Mouse (Mus musculus) adrenal gland, adult 8-10 months (tissue): Measurements from ENCODE around the gene Paqr4. TPM values are rescaled to one million over a fixed set of nuclear protein-coding genes. Genes with fewer than 3 reads are reported as not detected.
A peak's percentile ranks its signal among the peaks of the same experiment; 100 is the strongest.

ENCODE experiments used
- DNase-seq: peaks from one replicate; pipeline ENCODE4 v3.0.0; 2022
- total RNA-seq, 4 experiments: library from RNA; stranded (reverse); gene quantifications; 2 replicates each; pipeline ENCODE4 v1.2.4; 2022

Gene Paqr4
- total RNA-seq, 4 experiments from 2014 or later = 7.7 to 17.9 (median 12.0) TPM

DNA sequence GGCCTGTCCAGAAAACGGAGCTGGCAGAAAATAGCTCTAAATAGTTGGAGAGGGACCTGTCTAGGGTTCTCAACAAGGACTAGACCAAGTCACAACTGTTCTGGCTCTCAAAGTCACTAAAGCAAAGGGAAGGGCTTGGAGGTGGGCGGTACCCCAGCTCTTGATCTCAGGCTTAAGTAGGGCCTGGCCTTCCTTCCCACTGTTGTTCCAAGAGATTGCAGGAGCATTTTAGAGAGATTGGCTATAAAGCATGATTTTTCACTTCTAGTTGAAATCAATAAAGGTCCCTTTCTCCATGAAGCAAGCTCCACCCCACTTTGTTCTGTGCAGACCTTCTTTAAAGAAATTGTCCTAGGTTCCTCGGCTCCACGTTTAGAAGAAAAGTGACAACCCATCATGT, 15.2 kb downstream of the Paqr4 start:
- no peak for DNase-seq

DNA sequence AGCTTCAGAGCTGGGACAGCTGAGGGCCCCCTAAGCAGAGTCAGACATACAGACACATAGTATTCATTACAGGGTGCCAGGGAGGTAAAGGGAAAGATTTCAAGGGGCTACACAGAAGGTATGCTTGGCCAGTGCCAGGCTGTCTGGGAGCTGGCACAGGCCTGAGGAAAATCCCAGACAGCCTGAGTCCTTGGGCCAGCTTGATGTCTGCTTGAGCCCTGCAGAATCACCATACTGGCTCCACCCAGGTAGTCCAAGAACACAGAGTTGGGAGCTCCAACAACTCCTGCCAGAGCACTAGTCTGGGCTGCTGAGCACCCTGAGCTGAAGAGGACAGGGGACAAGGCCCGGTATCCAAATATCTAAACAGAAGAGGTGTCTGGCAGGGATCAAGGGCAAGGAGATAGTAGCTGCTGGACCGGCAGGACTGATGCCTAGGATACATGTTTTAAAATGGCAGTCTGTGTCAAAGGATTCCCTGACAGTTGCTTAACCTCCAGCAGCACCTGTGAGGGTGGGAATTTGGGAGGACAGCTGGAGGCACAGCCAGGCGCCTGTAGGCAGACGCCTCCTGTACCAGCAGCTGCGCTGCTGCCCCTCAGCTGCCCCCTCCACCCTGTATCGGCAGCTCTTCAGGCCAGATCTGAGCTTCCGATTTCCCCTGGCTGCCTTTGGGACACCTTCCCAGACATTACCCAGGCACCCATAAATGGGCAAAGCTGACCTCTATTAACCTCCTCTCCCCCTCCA, 18.1 kb downstream of the Paqr4 start, which contains the start of gene 1520401A03Rik:
Gene 1520401A03Rik (minus strand): TSS at position 408 of the 750 bp plus-strand sequence.
- DNase-seq = no peak

DNA sequence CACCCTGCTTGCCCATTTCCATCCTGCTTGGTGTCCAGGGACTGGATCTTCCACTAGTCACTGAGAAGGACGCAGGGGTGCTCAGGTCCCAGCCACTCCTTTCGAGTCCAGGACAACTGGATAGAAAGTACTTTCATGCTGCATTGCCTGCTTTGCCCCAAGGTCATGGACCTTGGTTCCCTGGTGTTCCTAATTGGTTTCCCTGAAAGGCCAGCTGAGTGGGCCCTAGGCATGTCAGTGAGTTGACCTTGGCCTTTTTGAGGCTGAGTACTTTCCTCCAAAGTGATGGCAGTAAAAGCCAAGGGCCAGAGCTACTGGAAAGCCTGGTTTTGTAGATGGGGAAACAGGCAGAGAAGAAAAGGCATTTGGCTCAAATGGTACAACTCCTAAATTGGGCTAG, 18.8 kb downstream of the Paqr4 start:
- DNase-seq = peak; percentile 55

DNA sequence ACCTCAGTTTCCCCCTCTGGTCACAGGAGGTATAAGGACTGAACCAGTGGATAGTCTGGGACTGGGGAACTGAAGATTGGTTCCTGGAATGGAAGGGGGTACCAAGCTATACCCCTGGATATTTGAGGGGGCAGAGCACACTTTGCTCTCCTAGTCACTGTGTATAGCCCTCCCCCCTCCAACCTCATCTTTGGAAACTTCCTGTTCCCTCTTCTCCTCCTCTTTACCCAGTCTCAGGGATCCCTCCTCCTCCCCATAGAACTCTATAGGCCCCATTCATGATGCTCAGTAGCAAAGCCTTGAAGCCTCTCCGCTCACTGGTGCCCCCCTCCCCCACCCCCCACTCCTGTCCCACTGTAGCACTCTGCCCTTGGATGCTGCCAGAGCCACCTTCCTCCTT, 21.2 kb downstream of the Paqr4 start:
- DNase-seq = no peak

DNA sequence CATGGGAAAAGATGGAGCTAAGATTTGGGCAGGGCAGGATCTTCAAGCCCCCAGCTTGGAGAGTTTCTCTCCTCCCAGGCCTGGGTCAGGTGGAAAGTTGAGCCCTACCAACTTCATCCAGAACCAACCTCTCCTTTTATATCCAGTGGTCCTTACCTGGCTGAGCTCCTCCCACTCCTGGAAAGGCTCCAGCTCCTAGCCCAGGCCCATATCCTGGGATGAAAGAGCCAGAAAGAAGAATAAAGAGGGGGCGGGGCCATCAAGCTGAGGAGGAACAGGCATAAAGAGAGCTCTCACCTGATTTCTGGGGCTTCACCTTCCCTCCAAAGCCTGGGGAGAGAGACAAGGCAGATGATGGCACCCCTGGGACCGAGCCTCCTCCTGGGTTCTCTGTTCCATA, 23.7 kb downstream of the Paqr4 start:
- DNase-seq = no peak

DNA sequence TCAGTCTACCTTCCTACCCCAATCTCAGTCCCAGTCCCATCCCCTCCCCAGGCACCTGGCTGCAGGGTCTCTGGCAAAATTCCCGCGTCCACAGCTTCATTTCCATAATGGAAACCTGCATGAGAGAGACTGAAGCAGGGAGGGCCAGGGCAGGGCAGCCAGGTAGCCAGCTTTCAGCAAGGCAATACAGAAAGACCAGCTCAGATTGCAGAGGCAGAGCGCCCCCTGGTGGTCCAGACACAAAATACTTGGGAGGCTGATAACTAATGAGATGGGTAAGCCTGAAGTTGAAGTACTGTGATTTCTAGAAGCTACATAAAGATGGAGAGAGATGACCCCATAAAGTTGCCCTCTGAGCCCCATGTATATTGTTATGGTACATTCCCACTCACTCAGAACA, 34.5 kb downstream of the Paqr4 start:
- DNase-seq = peak; percentile 40

DNA sequence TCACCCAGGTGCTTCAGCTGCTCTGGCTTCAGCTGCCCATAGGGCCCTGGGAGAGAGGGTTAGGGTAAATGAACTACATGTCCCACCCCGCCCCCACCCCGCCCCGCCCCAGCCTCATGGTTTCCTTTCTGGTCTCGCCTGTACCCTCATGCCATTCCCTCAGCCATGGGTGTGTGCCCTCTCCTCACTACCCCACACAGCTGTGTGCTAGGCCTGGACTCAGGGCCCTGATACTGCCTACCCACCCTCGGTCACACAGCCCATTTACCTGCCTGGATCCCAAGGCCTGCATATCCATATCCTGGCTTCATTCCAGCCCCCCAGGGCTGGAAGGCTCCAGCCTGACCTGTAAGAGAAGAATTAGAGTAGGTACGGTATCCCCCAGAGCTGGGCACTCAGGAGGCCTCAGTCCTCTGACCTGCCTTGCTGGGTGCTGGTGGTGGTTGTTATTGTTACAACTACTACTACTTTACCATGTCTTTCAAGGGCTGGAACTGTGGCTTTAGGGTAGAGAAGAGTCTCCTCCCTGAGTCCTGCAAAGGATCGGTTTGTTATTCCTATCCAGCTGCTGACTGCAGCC, 35.1 kb downstream of the Paqr4 start:
- no peak for DNase-seq

DNA sequence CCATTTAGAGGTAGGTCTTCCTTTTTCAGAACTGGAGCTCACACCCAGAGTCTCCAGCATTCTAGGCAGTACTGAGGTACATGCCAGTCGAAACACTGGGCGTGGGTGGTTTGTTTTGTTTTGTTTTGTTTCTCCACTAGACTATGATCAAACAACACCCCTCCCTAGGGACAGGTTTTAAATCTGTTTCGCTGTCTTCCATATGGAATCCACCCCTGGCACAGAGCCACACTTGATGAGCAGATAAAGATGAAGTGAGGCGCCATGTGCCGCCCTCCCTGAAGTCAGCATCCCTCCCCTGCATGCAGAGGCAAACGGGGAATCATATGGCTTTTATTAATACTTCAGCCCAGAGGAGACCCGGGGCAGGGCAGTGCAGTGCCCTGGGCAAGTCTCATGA, 35.9 kb downstream of the Paqr4 start:
- DNase-seq = no peak

DNA sequence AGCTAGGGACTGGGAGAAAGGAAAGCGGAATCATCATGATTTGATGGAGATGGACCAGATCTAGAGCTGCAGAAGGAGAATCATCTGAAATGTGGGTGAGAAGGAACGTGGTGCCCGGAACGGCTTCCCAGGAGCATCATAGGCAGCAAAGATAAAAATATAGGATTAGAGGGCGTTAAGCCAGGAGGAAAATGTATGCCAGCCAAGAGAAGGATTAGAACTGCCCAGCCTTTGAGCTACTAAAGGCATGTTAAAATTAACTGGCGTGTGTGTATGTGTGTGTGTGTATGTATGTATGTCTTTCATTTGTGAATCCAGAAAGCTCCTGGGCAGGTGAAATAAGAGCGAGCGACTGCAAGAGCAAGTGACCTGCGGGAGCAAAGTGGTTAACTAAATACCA, 37.4 kb downstream of the Paqr4 start:
- DNase-seq = no peak

DNA sequence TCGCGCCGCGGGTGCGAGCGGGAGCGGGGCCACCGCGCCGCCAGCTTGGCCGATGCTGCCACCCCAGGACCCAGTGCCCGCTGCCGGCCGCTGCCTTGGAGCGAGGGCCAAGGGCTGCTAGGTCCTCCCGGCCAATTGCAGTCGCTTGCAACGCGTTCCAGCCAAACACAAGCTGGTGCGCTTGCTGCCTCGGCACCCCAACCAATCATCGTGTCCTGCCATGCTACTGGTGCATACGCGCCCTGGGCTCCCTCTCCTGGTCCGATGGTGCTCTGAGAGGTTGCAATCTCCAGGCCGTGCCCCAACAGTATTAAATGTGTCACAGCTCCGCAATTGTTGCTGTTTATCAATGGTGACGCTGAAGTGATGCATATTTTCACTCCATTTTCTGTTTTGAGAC, 40.6 kb downstream of the Paqr4 start:
- peak; percentile 92 for DNase-seq

DNA sequence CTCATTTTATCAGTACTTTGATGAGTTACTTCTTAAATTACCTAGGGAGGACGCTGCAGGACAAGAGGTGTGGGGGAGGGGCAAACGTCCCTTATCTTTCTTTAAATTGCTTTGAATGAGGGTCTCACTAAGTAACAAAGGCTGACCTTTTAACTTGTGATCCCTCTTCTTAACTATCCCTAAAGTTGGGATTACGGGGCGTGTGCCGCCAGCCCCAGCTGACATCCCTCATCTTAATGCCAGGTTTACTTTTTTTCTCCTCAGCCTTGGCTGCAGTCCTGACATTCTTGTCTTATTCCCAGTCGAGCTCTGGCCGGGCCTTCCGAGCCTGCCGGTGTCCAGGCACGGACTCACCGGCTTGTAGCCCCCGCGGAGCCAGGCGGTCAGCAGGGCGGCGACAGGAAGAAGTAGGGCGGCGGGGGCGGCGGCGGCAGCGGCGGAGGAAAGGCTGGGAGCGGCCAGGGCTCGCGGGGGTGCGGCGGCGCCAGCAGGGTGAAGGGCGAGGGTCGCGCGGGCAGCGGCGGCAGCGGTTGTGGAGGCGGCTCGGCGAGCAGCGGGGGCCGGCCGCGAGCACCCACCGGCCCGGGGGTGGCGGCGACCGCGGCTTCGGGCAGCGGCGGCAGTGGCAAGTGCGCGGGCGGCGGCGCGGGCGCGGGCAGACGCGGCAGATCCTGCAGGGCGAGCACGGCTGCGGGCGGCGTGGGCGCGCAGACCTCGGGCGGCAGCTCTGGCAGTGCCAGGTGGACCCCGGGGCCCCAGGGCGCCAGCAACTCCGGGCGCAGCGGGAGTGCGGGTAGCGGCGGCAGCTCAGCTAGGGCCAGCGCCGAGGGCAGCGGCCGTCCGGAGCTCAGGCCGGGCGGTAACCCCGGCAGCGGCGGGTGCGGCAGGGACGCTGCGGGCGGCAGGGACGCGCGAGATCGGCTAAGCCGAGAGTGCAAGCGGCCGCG, 41.3 kb downstream of the Paqr4 start:
- DNase-seq = no peak

DNA sequence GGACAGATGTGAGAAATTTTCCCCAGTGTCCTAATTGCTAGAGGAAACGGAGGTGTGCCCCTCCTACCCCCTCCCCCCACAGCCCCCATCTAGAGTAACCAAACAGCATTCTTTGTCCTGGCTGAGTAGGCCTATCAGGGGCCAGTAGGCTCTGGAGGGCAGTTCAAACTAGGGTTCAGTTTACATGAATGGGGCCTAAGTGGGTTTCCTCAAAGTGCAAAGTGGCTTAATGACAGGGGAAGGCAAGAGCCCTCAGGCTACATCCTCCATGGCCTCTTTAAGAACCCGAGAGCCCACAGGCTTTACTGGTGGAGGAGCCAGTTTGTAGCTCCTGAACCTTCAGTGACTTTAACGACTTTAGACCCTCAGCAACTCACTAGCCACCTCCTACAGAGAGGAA, 44.9 kb downstream of the Paqr4 start:
- no peak for DNase-seq

DNA sequence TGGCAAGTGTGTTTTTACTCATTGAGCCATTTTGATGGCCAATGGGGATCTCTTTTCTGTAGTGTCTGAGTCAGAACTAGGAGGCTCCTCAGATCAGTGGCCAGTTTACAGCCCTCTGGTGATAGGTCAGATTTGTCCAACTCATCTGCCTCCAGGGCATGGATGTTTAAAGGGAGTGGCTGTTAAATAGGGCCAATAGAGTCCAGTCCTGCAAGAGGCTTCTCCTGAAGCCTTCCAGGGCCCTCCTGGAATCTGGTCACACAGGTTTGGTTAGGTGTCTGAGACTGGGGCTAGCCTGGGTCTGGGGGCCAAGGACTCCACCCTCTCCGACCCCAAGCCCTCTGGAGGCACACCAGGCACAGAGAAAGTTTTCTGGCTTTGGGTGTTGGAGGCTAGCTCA, 46.2 kb downstream of the Paqr4 start:
- no peak for DNase-seq

Other genes with a start within 250 kb of the Paqr4 start
- gene Zfp213, start 176.6 kb downstream of the Paqr4 start, total RNA-seq = 10 to 100 TPM; 12.0 to 15.5 (median 12.9) TPM
- gene Zfp13, start 141.4 kb downstream of the Paqr4 start, total RNA-seq = 10 to 100 TPM in 3 of 4 experiments, 1 to 10 TPM in 1; 8.2 to 19.2 (median 14.6) TPM
- gene Zscan10, start 140.0 kb downstream of the Paqr4 start, total RNA-seq = not detected
- gene Mmp25, start 95.6 kb downstream of the Paqr4 start, total RNA-seq = under 1 TPM in 3 of 4 experiments, not detected in 1; 0.06 to 0.13 (median 0.09) TPM
- gene Bicdl2, start 80.4 kb downstream of the Paqr4 start, total RNA-seq = not detected
- gene Hcfc1r1, start 67.3 kb downstream of the Paqr4 start, total RNA-seq = 100 to 1,000 TPM; 136 to 169 (median 147) TPM
- 10 to 100 TPM; 24.7 to 28.3 (median 26.7) TPM for gene Thoc6, start 67.0 kb downstream of the Paqr4 start, total RNA-seq
- gene Tnfrsf12a, start 63.4 kb downstream of the Paqr4 start, total RNA-seq = 100 to 1,000 TPM; 156 to 243 (median 195) TPM
- gene Cldn6, start 61.6 kb downstream of the Paqr4 start, total RNA-seq = not detected
- gene Cldn9, start 56.8 kb downstream of the Paqr4 start, total RNA-seq = under 1 TPM in 2 of 4 experiments, not detected in 2; 0.17 to 0.38 TPM
- 10 to 100 TPM in 3 of 4 experiments, 1 to 10 TPM in 1; 2.4 to 62.8 (median 19.6) TPM for gene 1520401A03Rik, start 18.1 kb downstream of the Paqr4 start, total RNA-seq
- gene Pkmyt1, start 14.5 kb downstream of the Paqr4 start, total RNA-seq = 1 to 10 TPM; 1.7 to 6.2 (median 3.6) TPM
- gene Kremen2, start 5.0 kb upstream of the Paqr4 start, total RNA-seq = under 1 TPM in 3 of 4 experiments, not detected in 1; 0.17 to 0.30 (median 0.26) TPM
- gene Flywch1, start 30.7 kb upstream of the Paqr4 start, total RNA-seq = 100 to 1,000 TPM in 2 of 4 experiments, 10 to 100 TPM in 2; 82.9 to 115 (median 102) TPM
- 10 to 100 TPM in 3 of 4 experiments, 1 to 10 TPM in 1; 5.8 to 15.4 (median 13.1) TPM for gene Flywch2, start 45.2 kb upstream of the Paqr4 start, total RNA-seq
- 1,000 to 10,000 TPM in 1 of 4 experiments, 100 to 1,000 TPM in 3; 612 to 1,355 (median 855) TPM for gene Srrm2, start 49.7 kb upstream of the Paqr4 start, total RNA-seq
- 100 to 1,000 TPM; 365 to 430 (median 403) TPM for gene Elob, start 88.3 kb upstream of the Paqr4 start, total RNA-seq
- gene Prss33, start 95.2 kb upstream of the Paqr4 start, total RNA-seq = not detected
- not detected for gene Prss32, start 103.0 kb upstream of the Paqr4 start, total RNA-seq
- 1 to 10 TPM in 3 of 4 experiments, under 1 TPM in 1; 0.56 to 1.8 (median 1.4) TPM for gene Prss41, start 103.3 kb upstream of the Paqr4 start, total RNA-seq
- not detected for gene Prss21, start 127.2 kb upstream of the Paqr4 start, total RNA-seq
- not detected for gene Dcpp1, start 140.0 kb upstream of the Paqr4 start, total RNA-seq
- gene Dcpp2, start 140.0 kb upstream of the Paqr4 start, total RNA-seq = not detected
- not detected for gene Dcpp3, start 176.6 kb upstream of the Paqr4 start, total RNA-seq
- not detected for gene Sbp, start 200.8 kb upstream of the Paqr4 start, total RNA-seq
- gene Sbpl, start 214.4 kb upstream of the Paqr4 start, total RNA-seq = not detected
- gene Prss30, start 239.7 kb upstream of the Paqr4 start, total RNA-seq = under 1 TPM in 3 of 4 experiments, not detected in 1; 0.19 to 0.41 (median 0.31) TPM